Mouse (Mus musculus): ENCODE results near the gene Triml1. TPM values are rescaled to one million over a fixed set of nuclear protein-coding genes. Genes with fewer than 3 reads are reported as not detected.

Triml1 gene
- polyA plus RNA-seq (2012; rRNA removed), result not detected in 2 replicates

DNA sequence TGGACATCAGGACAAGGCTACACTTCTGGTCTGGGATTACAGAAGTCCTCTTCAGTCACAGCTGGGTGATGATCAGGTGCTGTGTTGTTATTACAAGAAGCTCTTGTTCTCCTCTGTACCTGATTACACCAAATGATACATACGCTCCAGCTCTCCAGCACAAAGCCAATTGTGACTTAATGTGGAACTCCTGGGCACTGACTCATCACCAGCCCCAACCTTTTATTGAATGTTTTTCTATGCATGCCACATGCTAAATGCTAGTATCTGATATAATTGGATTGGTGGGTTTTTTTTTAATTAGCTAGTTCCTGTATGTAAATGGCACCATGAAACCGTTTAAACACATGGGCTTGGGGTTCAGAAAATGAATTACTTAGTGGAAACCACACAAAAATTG, at the start of gene Triml1:
Gene Triml1, minus strand, starts transcription at position 101 of the 400 bp plus-strand sequence.
- Histone ChIP-seq H3K27ac (ENCODE audit: insufficient read depth, low read length) (no peak within 1 kb of the TSS), H3K4me1 (ENCODE audit: control insufficient read depth, insufficient read depth, insufficient read length) (no peaks in the 10 kb centered on the region), H3K27me3 (ENCODE audit: control insufficient read depth, insufficient read depth, low read length) (no peaks in the 10 kb centered on the region), H3K36me3 (ENCODE audit: control insufficient read depth, insufficient read depth, low read length) (no peaks in the 10 kb centered on the region), H3K4me3 (ENCODE audit: extremely low read depth, insufficient read depth, insufficient read length) (no peak within 1 kb of the TSS)
- no peak for DNase-seq (ENCODE audit: low read depth in 1 of 2, low spot score in 2 of 2)
- no peak for TF ChIP-seq CTCF (IDR thresholded peaks at IDR 0.05; ENCODE audit: extremely low read depth, insufficient read depth, insufficient read length, insufficient replicate concordance)
- no peak for TF ChIP-seq POLR2A (IDR thresholded peaks at IDR 0.05; ENCODE audit: low read depth, low read length)
- WGBS, result 77% methylated on average over 2 of the region's 2 CpGs

DNA sequence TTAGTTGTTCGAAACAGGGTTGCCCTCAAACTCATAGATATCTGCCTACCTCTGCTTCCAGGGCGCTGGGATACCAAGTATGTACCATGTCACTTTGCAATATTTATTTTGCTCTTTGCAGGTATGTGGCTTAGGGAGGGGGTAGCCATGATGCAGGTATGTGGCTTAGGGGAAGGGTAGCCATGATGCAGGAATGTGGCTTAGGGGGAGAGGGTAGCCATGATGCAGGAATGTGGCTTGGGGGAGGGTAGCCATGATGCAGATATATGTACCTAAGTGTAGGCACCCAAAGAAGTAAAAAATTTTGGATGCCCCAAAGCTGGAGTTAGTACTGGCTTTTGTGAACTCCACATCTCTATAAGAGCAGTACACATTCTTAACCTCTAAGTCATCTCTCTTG, 41.0 kb upstream of the Triml1 start:
- no peak for DNase-seq (ENCODE audit: low read depth in 1 of 2, low spot score in 2 of 2)
- Histone ChIP-seq H3K4me1 (ENCODE audit: control insufficient read depth, insufficient read depth, insufficient read length) (no peaks in the 10 kb centered on the region), H3K27me3 (ENCODE audit: control insufficient read depth, insufficient read depth, low read length) (no peaks in the 10 kb centered on the region), H3K27ac (ENCODE audit: insufficient read depth, low read length) (no peak overlapping the region), H3K36me3 (ENCODE audit: control insufficient read depth, insufficient read depth, low read length) (no peaks in the 10 kb centered on the region), H3K4me3 (ENCODE audit: extremely low read depth, insufficient read depth, insufficient read length) (no peak overlapping the region)
- no peak for TF ChIP-seq CTCF (IDR thresholded peaks at IDR 0.05; ENCODE audit: extremely low read depth, insufficient read depth, insufficient read length, insufficient replicate concordance)
- no peak for TF ChIP-seq POLR2A (IDR thresholded peaks at IDR 0.05; ENCODE audit: low read depth, low read length)
- WGBS, result 90% methylated on average over 2 of the region's 2 CpGs

DNA sequence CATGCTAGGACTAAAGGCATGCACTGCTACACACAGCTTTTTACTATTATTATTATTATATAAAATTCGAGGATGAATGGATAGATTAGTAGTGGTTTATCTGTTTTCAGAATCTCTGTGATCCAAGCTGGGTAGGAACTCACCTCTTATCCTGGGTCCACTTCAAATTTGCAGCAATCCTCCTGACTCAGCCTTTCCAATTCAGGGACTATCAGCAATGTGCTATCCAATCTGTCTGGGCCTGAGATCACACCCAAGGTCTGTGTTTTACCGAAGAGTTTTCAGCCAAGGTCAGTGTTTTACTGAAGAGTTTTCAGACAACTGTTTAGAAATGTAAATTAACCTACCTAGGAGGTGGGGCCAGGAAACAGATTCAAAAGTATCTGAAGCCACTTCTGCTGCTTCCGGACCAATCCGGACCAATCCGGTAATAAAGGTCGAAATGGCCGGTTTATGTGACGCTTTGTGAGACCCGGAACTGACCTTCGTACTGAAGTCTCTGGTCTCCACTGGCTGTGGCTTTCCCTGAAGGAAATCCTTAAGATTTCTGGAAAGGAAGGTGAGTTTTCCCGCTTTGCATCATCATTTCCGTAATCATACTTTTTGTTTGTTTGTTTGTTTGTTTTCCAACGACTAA, 38.9 kb upstream of the Triml1 start, which contains the start of gene Triml2:
Gene Triml2, plus strand, starts transcription at position 488 of the 637 bp plus-strand sequence.
- H3K4me1 ChIP-seq (ENCODE audit: control insufficient read depth, insufficient read depth, insufficient read length), result no peaks in the 10 kb centered on the region
- WGBS, result 92% methylated on average over 13 of the region's 13 CpGs
- H3K27ac ChIP-seq (ENCODE audit: insufficient read depth, low read length), result no peak within 1 kb of the TSS
- DNase-seq (ENCODE audit: low read depth in 1 of 2, low spot score in 2 of 2), result no peak
- TF ChIP-seq POLR2A (IDR thresholded peaks at IDR 0.05; ENCODE audit: low read depth, low read length), result no peak
- TF ChIP-seq CTCF (IDR thresholded peaks at IDR 0.05; ENCODE audit: extremely low read depth, insufficient read depth, insufficient read length, insufficient replicate concordance), result no peak
- no peaks in the 10 kb centered on the region for H3K36me3 ChIP-seq (ENCODE audit: control insufficient read depth, insufficient read depth, low read length)
- H3K27me3 ChIP-seq (ENCODE audit: control insufficient read depth, insufficient read depth, low read length), result no peaks in the 10 kb centered on the region
- H3K4me3 ChIP-seq (ENCODE audit: extremely low read depth, insufficient read depth, insufficient read length), result no peak within 1 kb of the TSS

GRCm38 (mm10) chr8:43179189-43179588, 37.9 kb upstream of the Triml1 start:
- TF ChIP-seq CTCF (IDR thresholded peaks at IDR 0.05; ENCODE audit: extremely low read depth, insufficient read depth, insufficient read length, insufficient replicate concordance) (no peak), POLR2A (IDR thresholded peaks at IDR 0.05; ENCODE audit: low read depth, low read length) (no peak)
- WGBS, result 57% methylated on average over 4 of the region's 4 CpGs
- H3K27me3 ChIP-seq (ENCODE audit: control insufficient read depth, insufficient read depth, low read length), result no peaks in the 10 kb centered on the region
- H3K4me3 ChIP-seq (ENCODE audit: extremely low read depth, insufficient read depth, insufficient read length), result no peak overlapping the region
- no peaks in the 10 kb centered on the region for H3K36me3 ChIP-seq (ENCODE audit: control insufficient read depth, insufficient read depth, low read length)
- H3K4me1 ChIP-seq (ENCODE audit: control insufficient read depth, insufficient read depth, insufficient read length), result no peaks in the 10 kb centered on the region
- no peak overlapping the region for H3K27ac ChIP-seq (ENCODE audit: insufficient read depth, low read length)
- no peak for DNase-seq (ENCODE audit: low read depth in 1 of 2, low spot score in 2 of 2)

- WGBS, result 53% methylated on average over 3 of the region's 3 CpGs
- no peak for DNase-seq (ENCODE audit: low read depth in 1 of 2, low spot score in 2 of 2)
- Histone ChIP-seq H3K36me3 (ENCODE audit: control insufficient read depth, insufficient read depth, low read length) (no peaks in the 10 kb centered on the region), H3K27ac (ENCODE audit: insufficient read depth, low read length) (no peak overlapping the region), H3K4me3 (ENCODE audit: extremely low read depth, insufficient read depth, insufficient read length) (no peak overlapping the region), H3K4me1 (ENCODE audit: control insufficient read depth, insufficient read depth, insufficient read length) (no peaks in the 10 kb centered on the region), H3K27me3 (ENCODE audit: control insufficient read depth, insufficient read depth, low read length) (no peaks in the 10 kb centered on the region)
- TF ChIP-seq CTCF (IDR thresholded peaks at IDR 0.05; ENCODE audit: extremely low read depth, insufficient read depth, insufficient read length, insufficient replicate concordance), result no peak
- no peak for TF ChIP-seq POLR2A (IDR thresholded peaks at IDR 0.05; ENCODE audit: low read depth, low read length)
Measured at GRCm38 (mm10) chr8:43178263-43178662, 37.0 kb upstream of the Triml1 start.

- no peak for DNase-seq (ENCODE audit: low read depth in 1 of 2, low spot score in 2 of 2)
- TF ChIP-seq CTCF (IDR thresholded peaks at IDR 0.05; ENCODE audit: extremely low read depth, insufficient read depth, insufficient read length, insufficient replicate concordance) (no peak), POLR2A (IDR thresholded peaks at IDR 0.05; ENCODE audit: low read depth, low read length) (no peak)
- Histone ChIP-seq H3K27ac (ENCODE audit: insufficient read depth, low read length) (no peak overlapping the region), H3K27me3 (ENCODE audit: control insufficient read depth, insufficient read depth, low read length) (no peaks in the 10 kb centered on the region), H3K36me3 (ENCODE audit: control insufficient read depth, insufficient read depth, low read length) (no peaks in the 10 kb centered on the region), H3K4me3 (ENCODE audit: extremely low read depth, insufficient read depth, insufficient read length) (no peak overlapping the region), H3K4me1 (ENCODE audit: control insufficient read depth, insufficient read depth, insufficient read length) (no peaks in the 10 kb centered on the region)
- WGBS, result 85% methylated on average over 6 of the region's 6 CpGs
Measured at GRCm38 (mm10) chr8:43176766-43177486, 35.6 kb upstream of the Triml1 start.
